Mouse (Mus musculus) CD4-positive naive resting alpha-beta T cell, adult 57 days (primary cell): Measurements from ENCODE around the gene Slc1a2. TPM values are rescaled to one million over a fixed set of nuclear protein-coding genes. Genes with fewer than 3 reads are reported as not detected.

Experiments
- total RNA-seq: library from RNA; stranded (reverse); gene quantifications from one replicate; pipeline ENCODE4 v1.2.4, GENCODE M21; 2023

Slc1a2 gene
- total RNA-seq = not detected

GRCm38 (mm10) chr2:102658163-102658660, at the start of gene Slc1a2:
Slc1a2 (plus strand) TSS chr2:102658659.

Other genes with a start within 250 kb of the Slc1a2 start
- gene Fjx1, start 206.2 kb upstream of the Slc1a2 start, total RNA-seq = not detected
- gene Pamr1, start 108.6 kb upstream of the Slc1a2 start, total RNA-seq = not detected
- gene Cd44, start 243.0 kb downstream of the Slc1a2 start, total RNA-seq = 42.9 TPM